Mouse (Mus musculus) megakaryocyte, adult 5-6 weeks (primary cell): ENCODE data around the gene Usp6nl. TPM values are rescaled to one million over a fixed set of nuclear protein-coding genes. Genes with fewer than 3 reads are reported as not detected.

ENCODE experiments used
- ATAC-seq: 2 replicates; pipeline ENCODE4 v1.8.0; 2016; ENCODE audit warnings: mild to moderate bottlenecking, inconsistent platforms; ENCODE audit not compliant: poor library complexity, severe bottlenecking
- total RNA-seq, 2 experiments: library from RNA; stranded (forward) in 1 of 2; stranded (reverse) in 1 of 2; fragments of 153-499, 151-499 nt in 1 of 2; fragments of 221-1000, 200-1000 nt in 1 of 2; gene quantifications; 2 replicates each; pipeline versions ENCODE4 v1.2.3 to v1.2.4; 2015 to 2017

Usp6nl gene
- total RNA-seq (2015) (7.3 and 8.2 TPM in 2 replicates), total RNA-seq (2017) (6.1 and 7.2 TPM in 2 replicates)

DNA sequence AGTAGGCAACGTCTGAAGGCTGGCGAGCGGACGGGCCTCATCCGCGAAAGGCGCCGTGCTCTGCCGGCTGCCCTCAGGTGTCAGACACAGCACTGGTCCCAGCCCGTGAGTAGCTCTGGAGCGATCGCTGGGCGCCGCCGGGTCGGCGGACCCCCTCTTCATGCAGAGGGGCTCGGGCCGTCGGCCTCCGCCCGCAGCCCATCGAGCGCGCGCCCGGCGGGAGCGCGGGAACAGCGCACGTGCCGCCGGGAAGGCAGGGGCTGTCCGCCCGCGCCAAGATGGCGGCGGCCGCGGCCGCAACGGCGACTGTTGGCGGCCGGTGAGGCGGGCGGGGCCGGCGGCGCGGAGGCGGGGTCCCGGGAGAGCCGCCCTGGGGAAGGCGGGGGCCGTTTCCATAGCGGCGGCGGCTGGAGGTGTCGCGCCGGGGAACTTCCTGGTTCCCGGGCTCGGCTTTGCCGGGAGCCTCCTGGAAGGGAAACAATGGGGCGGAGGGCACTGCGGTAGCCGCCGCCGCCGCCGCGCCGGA is at the start of gene Usp6nl:
TSS of gene Usp6nl (plus strand) at position 292 of the 526 bp plus-strand sequence.
- peak; percentile 91 for ATAC-seq

DNA sequence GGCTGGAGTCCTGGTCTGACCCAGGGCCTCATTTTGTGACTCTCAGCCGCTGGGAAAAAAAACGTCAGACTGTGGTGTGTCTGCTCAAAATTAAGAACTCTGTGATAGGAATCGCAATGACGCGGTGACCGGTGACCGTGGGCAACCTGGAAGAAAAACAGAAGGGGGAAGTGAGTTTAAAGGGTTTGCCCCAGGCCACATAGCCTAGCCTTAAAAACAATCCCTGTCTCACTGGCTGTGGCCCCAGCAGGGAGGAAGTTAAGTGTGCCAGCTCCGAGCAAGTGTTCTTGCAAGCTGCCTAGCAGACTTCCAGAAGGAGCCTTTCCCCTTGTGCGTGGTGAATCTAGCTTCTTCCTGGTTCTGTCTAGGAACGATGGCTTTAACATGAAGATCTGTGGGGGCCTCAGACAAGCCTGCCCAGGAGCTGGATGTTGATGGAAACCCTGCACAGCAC is 49.0 kb upstream of the Usp6nl start:
- ATAC-seq = peak; percentile 94

DNA sequence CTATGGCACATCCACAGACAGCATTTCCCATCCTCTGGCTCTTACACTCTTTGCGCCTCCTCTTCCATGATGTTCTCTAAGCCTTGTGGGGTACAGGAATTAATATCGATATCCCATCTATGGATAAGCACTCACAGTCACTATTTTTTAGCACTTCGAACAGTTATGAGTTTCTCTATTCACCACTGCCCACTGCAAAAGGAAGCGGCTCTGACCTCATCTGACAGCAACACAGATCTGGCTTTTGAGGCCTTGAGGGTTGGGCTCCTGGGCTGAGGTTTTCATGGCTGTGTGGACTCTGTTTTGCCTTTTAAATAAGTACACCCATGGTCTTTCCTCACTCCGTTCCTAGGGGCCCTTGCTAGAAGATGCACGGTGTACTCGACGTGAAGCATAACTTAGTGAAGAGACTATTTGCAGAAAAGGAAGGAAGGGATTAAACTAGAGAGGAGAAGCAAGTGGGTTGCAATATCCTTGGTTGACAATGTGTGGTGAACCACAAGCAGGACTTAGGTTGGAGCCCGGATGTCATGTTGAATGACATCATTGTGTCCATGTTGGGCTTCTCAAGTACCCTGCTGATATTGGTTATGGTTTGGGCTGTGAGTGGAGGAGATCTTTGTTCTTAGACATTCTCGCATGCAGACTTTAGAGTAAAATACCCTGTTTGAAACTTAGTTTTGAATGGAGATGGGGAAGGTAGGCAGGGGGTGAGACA is 43.5 kb upstream of the Usp6nl start:
- peak; percentile 89 for ATAC-seq

DNA sequence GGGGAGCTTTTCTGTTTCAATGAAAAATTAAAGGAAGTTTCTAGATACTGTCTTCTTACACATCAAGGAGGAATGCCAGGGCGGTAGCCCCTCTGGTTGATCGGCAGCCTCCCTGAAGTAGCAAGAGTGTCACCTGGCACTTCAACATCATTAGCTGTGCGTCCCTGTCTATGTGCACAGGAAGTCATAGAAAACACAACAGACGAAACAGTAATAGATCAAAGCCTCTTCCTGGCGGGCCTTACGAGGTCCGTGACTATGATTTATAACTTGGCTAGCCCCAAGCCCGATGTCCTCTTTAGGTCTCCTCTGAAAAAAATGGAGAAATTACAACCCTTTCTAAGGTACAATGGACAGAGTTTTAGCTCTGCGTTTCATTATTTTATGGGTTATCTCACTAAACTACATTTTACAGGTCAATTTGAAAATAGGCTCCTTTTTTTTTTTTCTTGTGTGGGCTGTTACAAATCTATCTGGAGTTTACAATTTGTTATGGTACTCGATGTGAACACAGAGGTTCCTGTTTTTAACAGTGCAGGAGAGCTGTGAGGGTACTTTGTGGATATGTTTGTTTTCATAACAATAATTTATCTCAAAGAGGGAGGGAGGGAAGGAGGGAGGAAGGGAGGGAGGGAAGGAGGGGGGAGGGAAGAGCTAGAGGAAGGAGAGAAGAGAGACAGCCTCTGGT is 42.7 kb upstream of the Usp6nl start:
- ATAC-seq = peak; percentile 25; the same call in 1 of the 2 replicates

DNA sequence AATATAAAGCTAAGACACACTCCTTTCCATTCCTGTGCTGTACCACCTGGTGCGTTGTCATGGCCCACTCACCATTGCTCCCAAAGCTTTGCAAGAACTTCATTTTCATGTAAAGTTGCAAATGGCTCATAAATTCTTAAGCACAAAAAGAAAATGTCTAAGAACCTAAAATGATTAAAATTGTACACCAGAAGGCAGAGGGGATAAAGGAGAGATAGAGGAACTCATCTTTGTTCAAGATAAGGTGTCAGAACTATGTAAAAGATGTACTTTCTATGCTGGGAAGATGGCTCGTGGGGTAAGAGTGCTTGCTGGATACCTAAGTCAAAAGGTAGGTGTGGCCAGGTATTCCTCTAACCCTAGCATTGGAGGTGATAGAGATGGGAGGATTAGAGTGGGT is 38.9 kb upstream of the Usp6nl start:
- no peak for ATAC-seq

DNA sequence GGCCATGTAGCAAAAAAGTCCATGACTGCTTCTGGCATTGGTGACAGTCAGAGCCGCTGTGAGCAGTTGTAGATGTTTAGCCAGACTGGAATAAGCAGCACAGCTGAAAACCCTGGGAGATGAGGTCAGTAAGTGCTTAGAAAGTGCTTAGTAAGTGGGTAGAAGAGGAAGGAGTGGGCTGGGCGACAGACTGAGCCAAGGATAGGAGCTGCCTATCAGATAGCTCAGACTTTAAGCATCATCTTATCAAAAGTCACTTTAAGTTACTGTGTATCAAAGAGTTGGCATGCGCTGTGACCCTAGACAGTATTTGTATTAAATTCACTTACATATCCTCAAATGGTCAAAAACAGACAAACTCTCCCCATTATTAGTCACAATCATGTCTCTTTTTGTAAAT is 37.7 kb upstream of the Usp6nl start:
- ATAC-seq = peak; percentile 54

DNA sequence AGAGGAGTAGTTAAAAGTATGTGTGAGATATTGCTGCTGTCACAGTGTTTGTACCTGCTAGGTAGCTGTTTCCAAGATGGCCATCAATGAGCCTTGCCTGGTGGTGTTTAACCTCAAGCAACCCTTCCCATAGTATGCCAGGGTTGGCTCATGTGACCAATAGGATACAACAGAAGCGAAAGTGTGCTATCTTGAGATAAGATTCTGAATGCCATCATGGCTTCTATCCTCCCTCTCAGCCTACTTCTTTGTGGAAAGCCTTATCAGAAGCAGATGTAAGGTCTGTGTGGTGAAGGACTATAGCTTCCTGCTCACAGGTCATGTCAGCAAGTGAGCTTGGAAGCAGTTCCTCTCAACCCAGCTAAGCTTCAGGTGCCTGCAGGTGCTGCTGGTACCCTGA is 36.7 kb upstream of the Usp6nl start:
- ATAC-seq = peak; percentile 54

DNA sequence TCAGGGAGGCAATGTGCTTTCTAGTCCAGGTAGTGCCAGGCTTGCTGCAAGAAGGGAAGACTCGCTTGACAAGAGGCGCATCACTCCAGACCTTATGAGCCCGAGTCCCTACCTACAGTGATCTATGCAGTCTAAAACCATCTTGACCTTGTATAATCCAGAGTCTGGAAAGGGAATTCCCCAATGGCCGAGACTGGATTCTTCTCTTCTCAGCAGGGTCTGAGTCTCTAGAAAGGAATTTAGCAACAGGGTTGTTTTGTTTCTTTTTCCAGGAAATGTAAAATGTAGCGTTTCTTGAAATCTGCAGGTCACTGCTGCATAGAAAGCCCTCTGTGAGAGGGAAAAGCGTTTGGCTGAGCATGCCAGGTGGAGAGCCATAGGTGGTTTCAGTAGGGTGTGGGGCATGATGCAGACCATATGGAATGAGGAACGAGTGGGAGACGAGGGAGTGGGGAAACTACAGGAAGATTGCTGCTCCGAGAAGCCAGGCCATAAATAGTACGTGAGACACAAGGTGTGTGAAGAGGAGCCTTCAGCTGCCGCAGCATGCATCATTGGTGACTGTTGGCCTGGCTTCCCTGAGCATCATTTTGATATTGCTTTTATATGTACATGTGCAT is 28.5 kb upstream of the Usp6nl start:
- ATAC-seq = no peak

DNA sequence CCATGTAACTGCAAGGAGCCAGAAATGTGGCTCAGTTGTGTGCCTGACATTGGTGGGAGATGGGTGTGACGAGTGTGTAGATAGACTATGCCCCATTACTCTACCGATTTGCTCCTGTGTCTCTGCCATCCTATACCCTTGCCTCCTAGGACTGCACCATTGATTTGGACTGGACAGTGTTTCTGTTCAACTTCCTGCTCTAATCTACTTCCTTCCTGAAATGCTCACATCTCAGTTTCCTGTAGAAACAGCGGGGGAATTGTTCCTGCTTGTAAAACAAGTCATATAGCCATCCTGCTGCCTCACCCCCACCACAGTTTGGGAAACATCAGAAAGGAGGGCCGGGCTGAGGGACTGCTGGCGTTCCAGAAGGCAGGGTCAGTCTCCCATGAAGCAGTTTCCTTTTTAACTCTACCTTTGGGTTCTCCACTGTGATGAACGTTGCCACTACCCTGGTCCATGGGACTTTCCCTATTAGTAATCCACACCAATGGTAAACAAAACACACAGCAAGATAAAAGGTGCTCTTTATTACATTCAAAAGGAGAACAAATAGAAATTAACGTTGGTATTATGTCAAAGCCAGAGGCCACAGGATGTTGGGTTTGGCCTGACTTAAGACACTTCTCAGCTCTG is 27.4 kb upstream of the Usp6nl start:
- ATAC-seq = peak; percentile 35; the same call in 1 of the 2 replicates

DNA sequence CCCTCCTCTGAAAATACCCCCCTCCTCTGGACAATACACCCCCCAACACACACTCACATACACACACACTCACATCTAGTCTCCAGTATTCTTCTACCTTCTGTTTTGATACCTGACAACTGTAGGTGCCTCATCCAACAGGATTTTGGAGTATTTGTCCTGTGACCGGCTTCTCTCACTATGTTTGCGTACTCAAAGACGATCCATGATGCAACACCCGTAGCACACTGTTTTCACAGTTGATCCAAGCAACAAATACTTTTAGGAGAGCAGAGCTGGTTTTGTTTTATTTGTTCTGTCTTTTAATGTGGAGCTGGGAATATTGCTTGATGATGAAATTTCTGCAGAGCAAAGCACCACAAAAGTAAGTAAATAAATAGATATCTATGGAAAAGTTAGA is 17.7 kb upstream of the Usp6nl start:
- no peak for ATAC-seq

DNA sequence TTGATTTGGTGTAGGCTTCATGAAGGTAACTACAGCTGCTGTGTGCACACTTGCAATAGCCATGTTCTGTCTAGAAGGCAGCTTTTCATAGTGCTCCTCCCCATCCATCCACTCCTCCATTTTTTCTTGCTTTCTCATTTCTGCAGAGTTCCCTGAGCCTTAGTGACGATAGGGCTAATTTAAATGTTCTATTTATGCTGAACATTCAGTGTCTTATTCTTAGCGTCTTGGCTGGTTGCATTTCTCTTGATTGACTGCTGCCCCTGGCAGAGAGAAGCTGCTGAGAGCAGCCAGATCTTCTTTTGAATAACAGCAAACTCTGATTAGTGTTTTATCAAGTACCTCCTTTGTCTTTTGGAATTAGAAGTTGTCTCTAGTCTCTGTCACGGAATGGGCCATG is 15.6 kb upstream of the Usp6nl start:
- no peak for ATAC-seq

DNA sequence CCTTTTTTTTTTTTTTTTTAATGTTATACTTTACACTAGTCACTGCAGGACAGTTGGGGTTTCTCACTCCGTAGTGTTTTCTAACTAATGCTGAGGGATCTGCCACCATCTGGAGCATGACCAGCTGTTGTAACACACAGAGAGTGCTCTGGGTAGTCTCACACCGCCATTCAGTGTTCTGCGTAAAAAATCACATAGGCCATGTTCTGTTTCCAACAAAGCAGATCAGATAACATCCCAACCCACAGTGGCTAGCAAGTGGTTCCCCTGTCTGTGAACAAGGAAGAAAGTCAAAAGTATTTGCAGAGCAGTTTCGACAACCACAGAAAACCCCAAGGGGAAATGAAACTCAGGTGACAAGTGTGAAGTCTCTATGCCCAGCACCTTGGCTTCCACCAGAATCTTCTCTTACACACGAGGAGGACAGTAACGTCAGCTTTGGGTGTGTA is 13.1 kb upstream of the Usp6nl start:
- ATAC-seq = peak; percentile 78

DNA sequence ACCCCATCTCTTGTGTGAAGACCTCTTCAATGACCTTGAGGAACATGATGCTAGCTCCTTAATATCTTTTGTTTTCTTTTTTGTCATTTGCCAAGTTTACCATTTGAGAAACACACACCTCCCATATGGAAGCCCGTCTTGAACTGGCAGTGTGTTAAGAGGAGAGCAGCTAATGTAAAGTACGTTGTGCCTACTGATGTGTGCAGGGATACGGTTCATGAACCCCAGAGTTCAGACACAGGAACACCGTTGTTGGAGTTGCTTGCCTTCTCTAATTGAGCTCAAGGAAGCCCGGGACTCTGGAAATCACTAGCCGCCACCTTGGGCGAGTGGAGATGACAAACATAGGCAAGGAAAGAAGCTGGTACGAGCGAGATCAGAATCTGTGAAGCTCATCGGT is 9.7 kb upstream of the Usp6nl start:
- ATAC-seq = no peak

DNA sequence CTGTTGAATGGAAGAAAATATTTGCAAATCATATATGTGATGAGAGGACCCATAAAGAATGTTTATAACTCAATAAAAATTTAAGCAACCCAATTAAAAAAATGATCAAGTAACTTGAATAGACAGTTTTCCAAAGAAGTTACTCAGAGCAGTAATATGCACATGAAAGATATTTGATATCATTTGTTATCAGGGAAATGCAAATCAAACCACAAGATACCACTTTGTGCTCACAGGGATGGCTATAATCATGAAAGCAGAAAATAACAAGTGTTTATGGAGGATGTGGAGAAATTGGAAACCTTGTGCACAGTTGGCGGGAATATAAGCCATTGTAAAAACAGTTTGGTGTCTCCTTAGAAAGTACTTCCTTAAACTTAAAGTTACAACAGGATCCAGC is 8.7 kb upstream of the Usp6nl start:
- ATAC-seq = no peak

DNA sequence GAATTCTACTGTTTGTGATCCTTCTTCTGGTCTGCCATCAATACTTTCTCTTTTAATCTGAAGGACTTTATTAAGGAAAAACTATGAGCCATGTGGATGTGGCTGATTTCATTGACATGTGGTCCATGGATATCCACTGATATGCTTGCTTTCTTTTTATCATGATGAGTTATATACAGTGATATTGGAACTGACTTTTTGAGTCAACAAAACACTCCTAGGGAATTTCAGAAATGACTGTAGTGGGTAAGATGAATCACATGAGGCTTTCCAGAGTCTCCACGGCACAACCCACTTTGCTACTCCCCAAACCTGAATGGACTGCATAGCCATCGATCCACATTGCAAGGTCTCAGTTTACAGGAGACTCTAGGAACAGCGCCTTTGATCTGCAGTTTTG is 2.3 kb upstream of the Usp6nl start:
- ATAC-seq = no peak

DNA sequence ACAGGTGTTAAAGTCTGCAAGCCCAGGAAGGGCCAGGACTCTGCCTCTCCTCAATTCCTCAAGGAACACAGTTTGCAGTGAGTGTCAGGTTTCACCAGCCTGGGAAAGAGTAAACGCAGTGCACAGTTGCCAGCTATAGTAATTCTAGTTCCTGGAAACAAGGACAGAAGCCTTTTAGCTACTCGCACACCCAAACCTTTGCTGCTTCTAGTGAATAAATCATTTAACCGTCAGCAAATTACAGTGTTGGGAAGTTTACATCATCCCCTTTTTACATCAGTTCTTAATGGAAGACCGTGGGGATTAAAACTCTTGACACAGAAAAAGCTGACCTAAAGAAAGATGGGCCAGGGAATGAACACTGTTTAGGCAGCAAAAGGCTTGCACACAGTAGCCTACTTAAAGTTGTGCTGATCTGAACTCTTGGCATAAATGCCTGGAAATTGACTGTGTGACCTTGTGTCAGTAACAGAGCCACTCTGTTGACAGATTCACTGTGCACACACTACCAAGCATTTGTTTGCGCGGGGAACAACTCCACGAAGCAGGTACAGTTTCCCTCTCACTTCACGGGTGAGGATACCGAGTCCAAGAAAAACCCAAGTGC is 595 bp upstream of the Usp6nl start:
- ATAC-seq = 0 out of 2 replicates have a peak, but pooled peaks have one; percentile 4

DNA sequence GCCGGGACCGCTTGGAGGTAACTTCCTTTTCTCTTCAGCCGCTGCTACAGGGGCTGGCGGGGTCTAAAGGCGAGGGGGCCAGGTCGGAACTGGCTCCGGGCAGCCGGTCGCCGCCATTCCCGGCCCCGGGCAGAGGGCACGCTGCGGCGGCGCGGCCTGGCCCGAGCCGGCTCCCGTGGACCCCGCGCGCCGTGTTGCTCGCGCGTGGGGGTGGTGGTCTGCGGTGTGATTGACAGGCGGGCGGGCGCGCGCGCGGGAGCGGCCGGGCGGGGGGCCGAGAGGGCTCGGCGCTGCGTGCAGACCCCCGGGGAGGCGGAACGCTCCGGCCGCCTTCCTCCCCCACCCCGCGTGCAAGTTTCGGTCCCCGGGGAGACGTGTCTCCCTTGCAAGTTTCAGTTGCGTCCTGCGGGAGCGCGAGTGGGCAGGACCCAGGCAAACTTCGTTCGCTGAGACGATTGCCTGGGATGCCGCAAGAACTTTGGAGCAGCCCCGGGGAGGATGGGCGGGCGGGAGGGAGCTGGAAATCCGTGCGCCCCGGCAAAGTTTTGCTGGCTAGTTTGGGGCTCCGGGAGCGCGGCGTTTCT is 563 bp downstream of the Usp6nl start:
- peak; percentile 33 for ATAC-seq

DNA sequence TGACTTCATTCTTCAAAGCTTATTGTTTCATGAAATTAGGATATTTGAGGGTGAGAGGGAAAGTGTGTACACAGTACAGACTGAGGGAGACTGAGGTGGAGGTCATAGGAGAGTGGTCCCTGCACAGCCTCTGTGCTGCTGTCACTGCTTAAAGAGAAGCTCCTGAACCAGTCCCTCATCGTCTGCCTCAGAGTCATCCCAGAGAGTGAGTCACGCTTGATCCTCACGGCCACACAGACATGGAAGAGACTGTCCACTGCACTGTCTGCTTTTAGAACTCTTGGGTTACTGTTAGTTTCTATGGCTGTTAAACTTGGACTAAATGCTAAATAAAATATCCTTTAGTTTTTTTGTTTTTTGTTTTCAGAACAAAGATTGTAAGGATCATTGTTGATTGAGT is 3.2 kb downstream of the Usp6nl start:
- ATAC-seq = no peak

DNA sequence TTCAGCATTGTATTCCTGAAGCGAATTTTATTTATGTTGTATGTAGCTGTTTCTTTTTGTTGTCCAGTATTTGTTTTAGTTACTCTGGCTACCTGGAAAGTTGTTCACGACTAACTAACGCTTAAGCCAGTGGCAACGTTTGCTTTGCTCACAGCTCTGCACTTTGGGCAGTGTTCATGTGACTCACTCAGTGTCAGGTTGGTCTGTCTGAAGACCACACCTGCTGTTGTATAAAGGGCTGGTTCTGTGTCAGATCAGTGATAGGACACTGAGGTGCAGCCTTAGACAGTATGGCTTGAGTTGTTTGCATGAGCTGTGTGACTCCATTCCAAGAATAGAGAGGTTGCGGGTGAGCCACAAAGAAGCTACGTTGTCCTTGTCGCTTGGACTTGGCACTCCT is 6.5 kb downstream of the Usp6nl start:
- ATAC-seq = no peak

DNA sequence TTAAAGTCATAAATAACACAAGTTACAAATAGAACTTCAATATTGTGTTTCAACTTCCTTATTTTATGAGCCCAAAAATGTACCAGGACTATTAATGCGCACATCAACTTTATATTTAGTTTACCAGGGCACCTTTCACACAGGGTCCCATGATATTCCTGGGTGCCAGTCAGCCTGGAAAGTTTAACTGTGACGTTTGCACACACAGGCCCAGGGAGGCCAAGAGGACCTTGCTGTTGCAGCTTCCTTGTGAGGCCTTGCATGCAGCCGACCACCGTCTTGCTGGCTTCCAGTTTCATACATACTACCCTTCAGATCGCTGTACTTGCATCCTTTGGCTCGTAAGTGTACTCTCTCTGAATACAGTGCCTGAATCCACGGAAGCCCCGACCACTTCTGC is 8.3 kb downstream of the Usp6nl start:
- peak; percentile 22 for ATAC-seq
